Mouse (Mus musculus): ENCODE data around the gene Dlx4. TPM values are rescaled to one million over a fixed set of nuclear protein-coding genes. Genes with fewer than 3 reads are reported as not detected.

The Dlx4 gene
- polyA plus RNA-seq, 1 experiment from 2014 or later, result 0.58 TPM

DNA sequence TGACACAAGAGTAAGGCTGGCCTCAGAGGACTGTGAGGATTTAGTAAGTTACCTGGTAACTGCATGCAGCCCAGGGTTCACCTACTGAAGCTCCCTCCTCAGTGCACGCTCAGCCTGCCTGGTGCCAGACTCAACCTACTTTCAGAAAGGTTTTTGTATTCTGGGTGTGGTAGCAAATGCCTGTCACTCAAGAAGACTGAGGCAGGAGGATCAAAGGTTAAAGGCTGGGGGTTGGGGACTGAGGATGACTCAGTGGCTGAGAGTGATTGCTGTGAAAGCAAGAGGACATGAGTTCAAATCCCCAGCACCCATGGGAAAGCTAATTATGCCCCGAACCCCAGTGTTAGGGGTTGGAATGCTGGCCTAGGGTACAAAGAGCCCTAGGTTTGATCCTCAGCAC lies 9.4 kb upstream of the Dlx4 start:
- Histone ChIP-seq H3K27ac (no peak overlapping the region), H3K9me3 (no peaks in the 10 kb centered on the region), H3K27me3 (replicated peaks) (peaks cover 27% of the 10 kb centered on the region), H3K4me3 (replicated peaks) (no peak overlapping the region), H3K4me2 (no peak overlapping the region), H3K4me1 (peaks cover 4% of the 10 kb centered on the region; the same call in 1 of the 2 replicates), H3K9ac (no peak overlapping the region), H3K36me3 (no peaks in the 10 kb centered on the region)
- 88% methylated on average over 2 of the region's 2 CpGs for WGBS
- no peak for ATAC-seq (ENCODE audit: insufficient read depth, low FRiP score, low read depth)

GRCm38 (mm10) chr11:95153681-95154080 lies 7.6 kb upstream of the Dlx4 start:
- no peak for ATAC-seq (ENCODE audit: insufficient read depth, low FRiP score, low read depth)
- H3K4me2 ChIP-seq, result no peak overlapping the region
- H3K36me3 ChIP-seq, result no peaks in the 10 kb centered on the region
- no peak overlapping the region for H3K9ac ChIP-seq
- 78% methylated on average over 5 of the region's 5 CpGs for WGBS
- H3K4me3 ChIP-seq (replicated peaks), result no peak overlapping the region
- no peaks in the 10 kb centered on the region for H3K9me3 ChIP-seq
- no peak overlapping the region for H3K27ac ChIP-seq
- peaks cover 45% of the 10 kb centered on the region for H3K27me3 ChIP-seq (replicated peaks)
- peaks cover 10% of the 10 kb centered on the region; the same call in 1 of the 2 replicates for H3K4me1 ChIP-seq

GRCm38 (mm10) chr11:95153116-95153515 lies 7.1 kb upstream of the Dlx4 start:
- H3K27ac ChIP-seq, result no peak overlapping the region
- H3K4me1 ChIP-seq, result peaks cover 10% of the 10 kb centered on the region; the same call in 1 of the 2 replicates
- no peaks in the 10 kb centered on the region for H3K9me3 ChIP-seq
- ATAC-seq (ENCODE audit: insufficient read depth, low FRiP score, low read depth), result no peak
- no peaks in the 10 kb centered on the region for H3K36me3 ChIP-seq
- peaks cover 51% of the 10 kb centered on the region for H3K27me3 ChIP-seq (replicated peaks)
- 34% methylated on average over 5 of the region's 5 CpGs for WGBS
- no peak overlapping the region for H3K4me3 ChIP-seq (replicated peaks)
- H3K4me2 ChIP-seq, result no peak overlapping the region
- H3K9ac ChIP-seq, result no peak overlapping the region

DNA sequence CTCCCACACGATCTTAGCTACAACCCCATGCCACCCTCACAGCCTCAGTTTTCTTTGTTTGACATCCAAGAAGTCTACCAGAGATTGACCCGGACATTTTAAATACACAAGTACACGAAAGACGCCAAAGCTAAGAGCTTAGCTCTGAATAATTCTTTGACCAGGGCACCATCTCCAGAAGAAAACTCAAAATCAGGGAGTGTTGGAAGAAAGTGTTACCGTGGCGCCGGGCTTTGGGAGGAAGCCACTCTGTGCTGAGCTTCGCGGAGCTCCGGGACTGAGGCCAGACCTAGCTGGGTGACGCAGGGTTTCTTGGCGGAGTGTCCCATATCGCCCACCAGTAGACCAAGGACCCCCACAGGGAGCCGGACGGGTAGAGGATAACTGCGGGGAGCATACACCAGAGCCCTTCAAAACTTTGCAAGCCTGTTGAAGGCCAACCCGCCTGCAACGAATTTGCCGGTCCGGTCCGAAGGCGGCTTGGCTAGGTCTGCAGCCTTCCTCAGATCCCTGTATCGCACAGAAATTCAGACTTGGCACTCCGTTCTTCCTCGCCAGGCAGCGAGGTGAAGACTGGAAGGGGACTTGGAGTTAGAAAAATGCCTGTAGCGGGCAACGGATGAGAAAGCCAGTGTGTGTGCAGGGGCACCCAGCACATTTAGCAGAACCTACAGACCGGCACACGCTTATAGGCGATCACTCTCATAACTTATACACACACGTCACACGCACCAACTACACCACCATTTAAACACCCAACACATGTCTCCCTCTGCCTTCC lies 4.4 kb upstream of the Dlx4 start:
- WGBS, result 4% methylated on average over 33 of the region's 33 CpGs
- Histone ChIP-seq H3K27ac (no peak overlapping the region), H3K4me1 (peaks cover 18% of the 10 kb centered on the region), H3K4me2 (peak overlapping the region; percentile 25; the same call in 1 of the 2 replicates), H3K36me3 (no peaks in the 10 kb centered on the region), H3K9me3 (no peaks in the 10 kb centered on the region), H3K4me3 (replicated peaks) (no peak overlapping the region; the same call in 1 of the 2 replicates), H3K9ac (no peak overlapping the region), H3K27me3 (replicated peaks) (peaks cover 76% of the 10 kb centered on the region)
- ATAC-seq (ENCODE audit: insufficient read depth, low FRiP score, low read depth), result no peak

DNA sequence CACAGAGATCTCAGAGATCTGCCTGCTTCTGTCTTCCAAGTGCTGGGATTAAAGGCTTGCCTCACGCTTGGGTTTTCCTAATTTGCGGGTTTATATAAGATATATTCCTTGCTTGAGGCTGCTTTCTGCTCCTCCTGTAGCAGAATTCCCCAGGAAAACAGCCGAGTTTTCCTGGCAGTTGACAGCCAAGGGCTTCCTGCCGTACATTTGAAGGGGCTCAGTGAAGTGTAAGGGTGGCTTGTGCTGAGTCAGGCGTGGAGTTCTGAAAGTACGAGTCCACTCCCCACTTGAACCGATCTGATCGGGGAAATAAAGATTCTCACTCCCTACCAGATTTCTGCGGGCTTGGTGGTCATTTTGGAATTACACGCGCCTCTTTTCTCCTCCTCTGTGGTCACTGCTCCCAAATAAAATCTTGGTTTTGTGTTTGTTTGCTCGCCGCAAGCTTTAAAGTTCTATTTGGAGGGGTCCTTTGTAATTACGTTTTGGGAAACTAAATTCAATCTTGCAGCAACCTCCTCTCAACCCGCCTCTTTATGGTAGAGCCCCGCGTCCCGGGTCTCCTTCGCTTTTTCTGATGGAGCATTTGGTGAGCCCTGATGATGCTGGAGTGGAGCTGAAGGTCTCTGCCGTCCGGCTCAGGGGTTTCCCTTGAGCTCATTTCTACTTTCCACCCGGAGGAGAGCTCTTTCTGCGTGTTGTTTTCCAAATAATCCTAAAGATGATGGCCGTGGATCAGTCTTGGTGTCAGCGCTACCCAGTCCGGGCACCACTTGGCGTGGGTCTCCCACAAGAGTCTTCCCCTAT lies 3.6 kb upstream of the Dlx4 start:
- Histone ChIP-seq H3K27ac (no peak overlapping the region), H3K36me3 (no peaks in the 10 kb centered on the region), H3K9ac (no peak overlapping the region), H3K27me3 (replicated peaks) (peaks cover 84% of the 10 kb centered on the region), H3K4me3 (replicated peaks) (no peak overlapping the region), H3K4me2 (no peak overlapping the region), H3K4me1 (peaks cover 26% of the 10 kb centered on the region), H3K9me3 (no peaks in the 10 kb centered on the region)
- no peak for ATAC-seq (ENCODE audit: insufficient read depth, low FRiP score, low read depth)
- 3% methylated on average over 27 of the region's 27 CpGs for WGBS

- Histone ChIP-seq H3K9me3 (no peaks in the 10 kb centered on the region), H3K9ac (no peak overlapping the region), H3K4me1 (peaks cover 27% of the 10 kb centered on the region), H3K4me2 (no peak overlapping the region), H3K27me3 (replicated peaks) (peaks cover 94% of the 10 kb centered on the region), H3K4me3 (replicated peaks) (no peak overlapping the region), H3K36me3 (no peaks in the 10 kb centered on the region), H3K27ac (no peak overlapping the region)
- WGBS, result 3% methylated on average over 9 of the region's 9 CpGs
- ATAC-seq (ENCODE audit: insufficient read depth, low FRiP score, low read depth), result no peak
These were observed 2.7 kb upstream of the Dlx4 start for GRCm38 (mm10) chr11:95148754-95149153.

GRCm38 (mm10) chr11:95144946-95145483 lies 1.0 kb downstream of the Dlx4 start:
- H3K27ac ChIP-seq, result no peak overlapping the region
- H3K36me3 ChIP-seq, result no peaks in the 10 kb centered on the region
- H3K4me3 ChIP-seq (replicated peaks), result peak overlapping the region; percentile 42
- H3K4me1 ChIP-seq, result peaks cover 24% of the 10 kb centered on the region
- no peaks in the 10 kb centered on the region for H3K9me3 ChIP-seq
- WGBS, result under 1% methylated on average over 34 of the region's 34 CpGs
- H3K4me2 ChIP-seq, result peak overlapping the region; percentile 82
- peaks cover 98% of the 10 kb centered on the region for H3K27me3 ChIP-seq (replicated peaks)
- no peak for ATAC-seq (ENCODE audit: insufficient read depth, low FRiP score, low read depth)
- H3K9ac ChIP-seq, result 0 out of 2 replicates have a peak overlapping the region, but pooled peaks have one; percentile 9

- H3K9me3 ChIP-seq, result no peaks in the 10 kb centered on the region
- 11% methylated on average over 9 of the region's 9 CpGs for WGBS
- no peaks in the 10 kb centered on the region for H3K36me3 ChIP-seq
- no peak for ATAC-seq (ENCODE audit: insufficient read depth, low FRiP score, low read depth)
- peaks cover 98% of the 10 kb centered on the region for H3K27me3 ChIP-seq (replicated peaks)
- peak overlapping the region; percentile 82 for H3K4me2 ChIP-seq
- no peak overlapping the region for H3K27ac ChIP-seq
- H3K4me1 ChIP-seq, result peaks cover 23% of the 10 kb centered on the region
- peak overlapping the region; percentile 42 for H3K4me3 ChIP-seq (replicated peaks)
- no peak overlapping the region for H3K9ac ChIP-seq
These were observed 1.7 kb downstream of the Dlx4 start for GRCm38 (mm10) chr11:95144091-95144945.

GRCm38 (mm10) chr11:95143663-95144062 lies 2.4 kb downstream of the Dlx4 start:
- no peak for ATAC-seq (ENCODE audit: insufficient read depth, low FRiP score, low read depth)
- Histone ChIP-seq H3K27me3 (replicated peaks) (peaks cover 98% of the 10 kb centered on the region), H3K36me3 (no peaks in the 10 kb centered on the region), H3K9me3 (no peaks in the 10 kb centered on the region), H3K9ac (no peak overlapping the region), H3K4me1 (peaks cover 23% of the 10 kb centered on the region), H3K4me3 (replicated peaks) (no peak overlapping the region), H3K4me2 (no peak overlapping the region), H3K27ac (no peak overlapping the region)
- WGBS, result 7% methylated on average over 4 of the region's 4 CpGs

- peaks cover 98% of the 10 kb centered on the region for H3K27me3 ChIP-seq (replicated peaks)
- no peak overlapping the region for H3K27ac ChIP-seq
- 3% methylated on average over 39 of the region's 39 CpGs for WGBS
- H3K4me2 ChIP-seq, result peak overlapping the region; percentile 32
- no peak overlapping the region for H3K9ac ChIP-seq
- peak overlapping the region; percentile 12 for H3K4me3 ChIP-seq (replicated peaks)
- no peaks in the 10 kb centered on the region for H3K9me3 ChIP-seq
- H3K36me3 ChIP-seq, result no peaks in the 10 kb centered on the region
- ATAC-seq (ENCODE audit: insufficient read depth, low FRiP score, low read depth), result no peak
- peaks cover 23% of the 10 kb centered on the region for H3K4me1 ChIP-seq
These were observed 3.0 kb downstream of the Dlx4 start for GRCm38 (mm10) chr11:95142980-95143575.

DNA sequence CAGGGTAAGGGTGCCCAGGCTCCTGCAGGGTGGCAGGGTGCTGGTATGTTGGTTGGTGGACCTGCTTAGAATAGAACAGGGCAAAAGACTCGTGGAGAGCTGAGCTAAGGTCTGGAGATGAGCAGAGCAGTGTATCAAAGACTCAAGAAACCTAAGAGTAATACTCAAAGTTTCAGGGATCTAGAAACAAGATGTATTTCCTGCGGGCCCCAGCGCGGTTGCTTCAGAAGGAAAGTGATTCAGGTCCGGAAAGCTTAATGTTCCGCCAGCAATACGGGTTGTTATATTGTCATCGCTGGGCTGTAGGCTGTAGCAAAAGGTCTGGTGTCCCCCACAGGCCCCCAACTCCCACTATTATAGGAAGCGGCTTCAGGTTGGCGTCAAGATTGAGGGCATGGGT lies 3.8 kb downstream of the Dlx4 start:
- no peak overlapping the region for H3K4me2 ChIP-seq
- H3K4me1 ChIP-seq, result peaks cover 23% of the 10 kb centered on the region
- H3K9me3 ChIP-seq, result no peaks in the 10 kb centered on the region
- H3K27ac ChIP-seq, result no peak overlapping the region
- ATAC-seq (ENCODE audit: insufficient read depth, low FRiP score, low read depth), result no peak
- H3K9ac ChIP-seq, result no peak overlapping the region
- 16% methylated on average over 10 of the region's 10 CpGs for WGBS
- H3K27me3 ChIP-seq (replicated peaks), result peaks cover 98% of the 10 kb centered on the region
- H3K36me3 ChIP-seq, result no peaks in the 10 kb centered on the region
- no peak overlapping the region; the same call in 1 of the 2 replicates for H3K4me3 ChIP-seq (replicated peaks)
